Mouse (Mus musculus) ES-Bruce4 (cell line): ENCODE measurements at regions not wholly inside any gene's neighbourhood (a gene's known extent, or its start where the extent isn't known, plus 50 kb on each side); places are given as distances from the start of the nearest gene placed in this dataset.

Experiments
- H3K27ac ChIP-seq: 2 replicates; pipeline ENCODE4 v1.5.1; 2012; ENCODE audit warnings: low read length, inconsistent platforms; ENCODE audit not compliant: insufficient read depth
- H3K27me3 ChIP-seq: 2 replicates; pipeline ENCODE4 v1.6.1; 2012; ENCODE audit warnings: mild to moderate bottlenecking, low read length, inconsistent platforms; ENCODE audit not compliant: control insufficient read depth, poor library complexity, insufficient read depth, severe bottlenecking
- H3K36me3 ChIP-seq: 2 replicates; pipeline ENCODE4 v1.6.1; 2012; ENCODE audit warnings: inconsistent platforms, mild to moderate bottlenecking, low read length, moderate library complexity; ENCODE audit not compliant: control insufficient read depth, poor library complexity, insufficient read depth, severe bottlenecking
- H3K4me1 ChIP-seq: one replicate; pipeline ENCODE4 v1.8.1; 2011; ENCODE audit warnings: low read length; ENCODE audit not compliant: control insufficient read depth, insufficient read depth
- H3K4me3 ChIP-seq: 2 replicates; pipeline ENCODE4 v1.5.1; 2011; ENCODE audit warnings: low read depth, mild to moderate bottlenecking, low read length
- H3K9ac ChIP-seq: 2 replicates; pipeline ENCODE4 v1.6.1; 2012; ENCODE audit warnings: low read depth, mild to moderate bottlenecking, inconsistent platforms; ENCODE audit not compliant: poor library complexity, severe bottlenecking
- H3K9me3 ChIP-seq: replicated peaks from 2 replicates; pipeline ENCODE4 v1.6.1; 2012; ENCODE audit warnings: mild to moderate bottlenecking, low read length, inconsistent platforms; ENCODE audit not compliant: control insufficient read depth, poor library complexity, insufficient read depth, severe bottlenecking
- CTCF ChIP-seq: IDR thresholded peaks from one replicate; pipeline ENCODE4 v1.8.1; 2011; ENCODE audit warnings: low read depth, low read length
- EP300 ChIP-seq: IDR thresholded peaks from 2 replicates; pipeline ENCODE4 v1.6.1; 2011; ENCODE audit warnings: low read depth, low read length; ENCODE audit not compliant: insufficient read depth
- POLR2A ChIP-seq: IDR thresholded peaks from one replicate; pipeline ENCODE4 v1.8.1; 2011; ENCODE audit warnings: low read length; ENCODE audit not compliant: insufficient read depth

GRCm38 (mm10) chr9:47374086-47374485 is 155.9 kb upstream of the Cadm1 start:
- Histone ChIP-seq H3K27me3 (no peaks in the 10 kb centered on the region), H3K4me3 (no peak overlapping the region), H3K36me3 (no peaks in the 10 kb centered on the region), H3K27ac (no peak overlapping the region), H3K9me3 (peaks cover 5% of the 10 kb centered on the region; the same call in 1 of the 2 replicates), H3K9ac (no peak overlapping the region), H3K4me1 (no peaks in the 10 kb centered on the region)
- no peak for TF ChIP-seq EP300
- no peak for TF ChIP-seq POLR2A
- TF ChIP-seq CTCF = no peak

GRCm38 (mm10) chr9:47376645-47377044 is 153.3 kb upstream of the Cadm1 start:
- Histone ChIP-seq H3K27me3 (no peaks in the 10 kb centered on the region), H3K4me3 (no peak overlapping the region), H3K36me3 (no peaks in the 10 kb centered on the region), H3K27ac (no peak overlapping the region), H3K4me1 (no peaks in the 10 kb centered on the region), H3K9me3 (peaks cover 5% of the 10 kb centered on the region; the same call in 1 of the 2 replicates), H3K9ac (no peak overlapping the region)
- TF ChIP-seq CTCF (no peak), POLR2A (no peak), EP300 (no peak)

- Histone ChIP-seq H3K4me3 (no peak overlapping the region), H3K9me3 (peaks cover 5% of the 10 kb centered on the region; the same call in 1 of the 2 replicates), H3K4me1 (no peaks in the 10 kb centered on the region), H3K27me3 (no peaks in the 10 kb centered on the region), H3K9ac (no peak overlapping the region), H3K27ac (no peak overlapping the region), H3K36me3 (no peaks in the 10 kb centered on the region)
- TF ChIP-seq EP300 (no peak), CTCF (no peak), POLR2A (no peak)
Measured at GRCm38 (mm10) chr9:47378541-47378940, 151.4 kb upstream of the Cadm1 start.

- Histone ChIP-seq H3K9ac (no peak overlapping the region), H3K4me3 (no peak overlapping the region), H3K9me3 (no peaks in the 10 kb centered on the region), H3K27me3 (no peaks in the 10 kb centered on the region), H3K27ac (no peak overlapping the region), H3K36me3 (no peaks in the 10 kb centered on the region), H3K4me1 (no peaks in the 10 kb centered on the region)
- TF ChIP-seq POLR2A (no peak), EP300 (no peak), CTCF (no peak)
Measured at GRCm38 (mm10) chr9:47380361-47380760, 149.6 kb upstream of the Cadm1 start.

GRCm38 (mm10) chr9:47384185-47384854 is 145.7 kb upstream of the Cadm1 start:
- Histone ChIP-seq H3K4me3 (no peak overlapping the region), H3K4me1 (no peaks in the 10 kb centered on the region), H3K36me3 (no peaks in the 10 kb centered on the region), H3K27ac (no peak overlapping the region), H3K9me3 (no peaks in the 10 kb centered on the region), H3K27me3 (no peaks in the 10 kb centered on the region), H3K9ac (no peak overlapping the region)
- TF ChIP-seq CTCF = no peak
- no peak for TF ChIP-seq EP300
- TF ChIP-seq POLR2A = no peak

GRCm38 (mm10) chr9:47386646-47387045 is 143.3 kb upstream of the Cadm1 start:
- Histone ChIP-seq H3K4me3 (no peak overlapping the region), H3K27me3 (no peaks in the 10 kb centered on the region), H3K4me1 (no peaks in the 10 kb centered on the region), H3K36me3 (no peaks in the 10 kb centered on the region), H3K9ac (no peak overlapping the region), H3K27ac (no peak overlapping the region), H3K9me3 (no peaks in the 10 kb centered on the region)
- no peak for TF ChIP-seq CTCF
